Mouse (Mus musculus) heart, postnatal 0 days (tissue): Measurements from ENCODE around the gene Armc5.

Experiments
- CTCF ChIP-seq: IDR thresholded peaks from 2 replicates; pipeline ENCODE4 v1.5.1; 2016; ENCODE audit warnings: antibody characterized with exemption, control low read depth, low read depth
- EP300 ChIP-seq: IDR thresholded peaks from 2 replicates; pipeline ENCODE4 v1.6.1; 2016; ENCODE audit warnings: antibody characterized with exemption, low read depth

GRCm38 (mm10) chr7:128276051-128276450 lies 38.9 kb downstream of the Armc5 start:
- TF ChIP-seq EP300 (no peak), CTCF (no peak)
